Mouse (Mus musculus) ES-E14 (cell line): ENCODE results near the gene Sqor.

Experiments used
- MAFK ChIP-seq: IDR thresholded peaks from 2 replicates; pipeline ENCODE4 v1.6.1; 2014; ENCODE audit warnings: mild to moderate bottlenecking, low read depth, low read length, inconsistent platforms; ENCODE audit not compliant: insufficient read depth
- ZC3H11A ChIP-seq: IDR thresholded peaks from 2 replicates; pipeline ENCODE4 v1.6.1; 2012; ENCODE audit warnings: low read depth, mild to moderate bottlenecking, inconsistent platforms, low read length, borderline replicate concordance
- ZNF384 ChIP-seq: IDR thresholded peaks from 2 replicates; pipeline ENCODE4 v1.6.1; 2012; ENCODE audit warnings: low read depth, low read length, inconsistent platforms

DNA sequence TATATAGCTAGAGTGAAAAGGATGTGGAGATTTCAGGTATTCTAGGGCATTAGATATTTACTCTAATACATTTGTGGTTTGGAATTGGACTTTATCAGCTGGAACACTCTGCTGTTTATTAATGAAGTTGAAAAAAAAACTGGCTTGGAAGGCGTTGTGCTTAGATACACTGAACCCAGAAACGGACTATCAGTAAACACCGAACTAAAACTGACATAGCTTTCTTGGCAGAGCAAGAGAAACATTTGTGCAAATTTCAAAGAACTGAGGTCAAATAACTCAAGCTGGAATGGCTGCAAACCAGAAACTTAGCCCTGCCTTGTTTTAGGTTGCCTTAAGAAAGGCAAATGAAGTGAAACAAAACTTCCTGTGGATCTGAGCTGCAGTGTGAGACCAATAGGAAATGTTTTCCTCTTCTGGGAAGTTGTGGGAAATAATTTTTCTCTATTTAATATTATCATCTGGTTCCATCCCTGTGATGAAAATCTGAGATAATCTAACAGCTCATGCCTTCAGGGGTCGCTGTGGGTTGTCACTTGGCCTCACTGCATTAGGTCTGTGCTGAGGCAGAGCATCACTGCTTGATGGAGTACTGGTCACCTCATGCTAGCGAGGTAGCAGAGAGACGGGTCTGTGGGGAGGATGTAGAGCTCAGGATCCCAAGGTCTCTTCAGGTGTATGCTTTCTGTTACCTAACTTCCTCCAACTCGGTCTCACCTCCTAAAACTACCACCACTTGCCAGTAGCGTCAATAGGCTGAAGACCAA, 16.7 kb downstream of the Sqor start:
- no peak for TF ChIP-seq ZC3H11A
- TF ChIP-seq ZNF384: no peak
- no peak for TF ChIP-seq MAFK
